Mouse (Mus musculus): Measurements from ENCODE around the gene Cep290.
"Not testable (repeated sequence)": the region's sequence is repeated elsewhere in the genome, so short reads cannot be mapped to it uniquely, and the experiment has no call there.

Cep290 gene

DNA sequence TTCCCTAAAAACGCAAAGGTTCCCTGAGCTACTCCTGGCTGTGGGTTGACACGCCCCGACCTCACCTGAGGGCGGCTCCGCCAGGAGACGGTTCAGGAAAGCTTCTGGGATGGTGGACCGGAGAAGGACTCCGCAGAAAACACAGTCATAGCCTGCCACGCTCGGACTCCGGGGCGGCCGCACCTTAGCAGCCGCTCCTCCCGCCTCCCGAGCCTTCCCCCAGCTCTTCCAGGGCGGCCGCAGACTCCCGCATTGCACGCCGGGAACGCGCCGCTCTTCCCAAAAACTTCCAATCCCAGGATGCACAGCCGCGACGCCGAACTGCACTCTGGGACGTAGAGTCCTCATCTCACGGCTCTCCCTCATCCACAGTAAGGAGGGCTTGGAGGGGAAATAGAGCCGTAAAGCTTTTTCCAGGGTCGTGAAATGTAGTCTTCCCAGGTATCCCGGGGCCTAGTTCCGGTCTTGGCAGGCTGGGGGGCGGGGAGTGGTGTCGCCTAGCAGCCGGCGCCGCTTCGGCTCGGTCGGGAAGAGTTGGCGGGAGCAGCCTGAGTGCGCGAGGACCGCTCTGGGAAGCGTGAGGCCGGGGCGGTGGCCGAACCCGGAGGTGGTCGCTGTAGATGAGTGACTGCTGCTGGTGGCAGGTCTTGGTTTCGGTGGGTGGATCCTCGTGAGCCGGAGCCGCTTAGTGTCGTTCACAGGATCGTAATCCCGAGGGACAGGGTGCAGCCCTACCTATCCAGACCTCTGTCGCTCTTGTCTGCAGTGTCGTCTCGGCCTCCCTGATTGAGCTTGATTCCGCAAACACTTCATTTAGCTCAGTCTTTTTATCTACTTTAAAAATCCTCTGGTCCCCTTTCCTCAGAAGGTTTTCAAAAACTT is at the start of gene Cep290, which contains the start of gene Tmtc3:
Gene Cep290, plus strand, starts transcription at position 462 of the 882 bp plus-strand sequence.
Gene Tmtc3, minus strand, starts transcription at position 254 of the 882 bp plus-strand sequence.
- peak; percentile 71 to 73 for DNase-seq

DNA sequence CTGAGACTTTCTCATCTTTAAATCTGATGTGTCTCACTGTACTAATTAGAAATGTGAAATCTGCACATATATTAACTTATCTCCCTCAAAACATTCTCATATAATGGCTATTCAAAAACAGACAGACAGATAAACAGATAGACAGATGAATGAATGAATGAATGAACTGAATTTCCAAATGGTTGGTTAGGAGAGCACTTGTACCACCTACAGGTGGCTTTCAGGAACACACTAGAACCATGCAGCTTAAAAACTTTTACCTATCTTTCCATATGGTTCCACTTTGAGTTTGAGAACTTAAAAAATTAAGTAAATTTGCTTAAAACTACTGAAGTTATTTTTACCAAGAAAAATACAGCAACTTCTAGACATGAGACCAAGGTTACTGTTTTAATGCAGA is 38.0 kb upstream of the Cep290 start:
- DNase-seq = no peak

DNA sequence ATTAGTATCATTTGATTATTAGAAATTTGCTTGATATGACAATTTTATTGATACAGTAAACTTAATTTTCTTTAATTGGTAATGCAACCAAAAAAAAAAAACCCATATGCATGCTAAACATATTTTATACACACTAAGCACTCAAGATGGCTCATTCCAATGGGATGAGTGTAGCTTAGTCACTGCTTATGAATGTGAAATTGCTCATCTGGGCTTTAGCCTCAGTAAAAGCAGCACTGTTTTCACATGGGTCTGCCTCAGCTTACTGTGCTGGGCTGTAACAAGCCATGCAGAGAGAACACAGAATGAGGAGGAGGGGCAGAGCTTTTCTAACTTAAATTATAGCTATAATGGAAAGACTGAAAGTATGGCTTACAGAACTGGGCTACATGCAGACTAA is 26.8 kb upstream of the Cep290 start:
- no peak for DNase-seq

DNA sequence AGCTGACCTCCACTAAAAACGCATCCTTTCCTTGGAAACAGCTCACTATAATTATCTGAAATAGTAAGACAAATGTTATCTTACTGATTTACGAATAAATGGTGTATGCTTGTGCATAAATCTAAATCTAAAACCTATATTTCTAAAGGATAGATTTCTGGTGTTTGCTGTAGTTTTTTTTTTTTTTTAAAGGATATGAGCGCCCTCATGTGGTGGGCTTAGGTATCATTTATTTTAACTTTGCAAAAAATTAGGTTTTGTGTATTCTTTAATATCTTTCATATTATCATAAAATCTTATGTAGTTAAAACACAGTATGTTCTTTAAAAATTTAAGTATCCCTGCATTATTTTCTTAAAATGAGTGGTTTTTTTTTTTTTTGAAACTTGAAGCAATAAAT is 12.3 kb upstream of the Cep290 start:
- DNase-seq = no peak

DNA sequence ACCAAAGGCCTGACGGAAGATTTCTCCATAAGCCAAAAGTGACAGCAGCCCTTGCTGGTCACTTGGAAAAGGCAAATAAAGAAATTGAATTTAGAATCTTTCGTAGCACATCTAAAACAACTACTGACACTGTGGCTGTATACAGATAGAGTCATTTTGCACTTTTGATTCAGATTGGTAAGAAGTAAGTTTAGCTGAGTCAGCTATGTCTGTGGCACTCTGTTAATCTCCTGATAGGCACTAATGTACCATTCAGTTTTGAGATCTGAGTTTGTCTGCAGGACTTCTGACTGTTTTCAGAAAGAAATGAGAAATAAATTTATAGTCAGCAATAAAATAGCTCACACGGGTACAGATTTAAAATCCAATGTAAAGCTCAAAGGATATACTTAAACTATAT is 7.8 kb upstream of the Cep290 start:
- no peak for DNase-seq

DNA sequence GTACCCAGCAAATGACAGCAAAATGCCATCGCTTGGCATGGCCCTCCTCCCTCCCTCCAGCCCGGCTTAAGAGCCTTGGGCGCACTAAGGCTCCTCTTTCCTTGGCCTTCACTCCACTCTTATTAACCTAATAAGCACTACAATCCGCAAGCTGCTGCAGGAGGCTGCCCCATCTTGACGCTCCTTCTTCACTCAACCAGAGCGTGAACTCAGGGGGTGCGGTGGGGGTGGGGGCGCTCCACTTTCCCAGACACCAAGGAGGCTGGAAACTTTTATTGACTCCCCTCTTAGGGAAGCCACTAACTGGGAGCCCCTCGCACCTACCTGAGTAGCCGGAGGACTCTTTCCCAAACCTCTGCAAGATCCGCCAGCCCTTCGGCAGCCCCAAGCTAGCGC is 659 bp upstream of the Cep290 start:
- DNase-seq = no peak

DNA sequence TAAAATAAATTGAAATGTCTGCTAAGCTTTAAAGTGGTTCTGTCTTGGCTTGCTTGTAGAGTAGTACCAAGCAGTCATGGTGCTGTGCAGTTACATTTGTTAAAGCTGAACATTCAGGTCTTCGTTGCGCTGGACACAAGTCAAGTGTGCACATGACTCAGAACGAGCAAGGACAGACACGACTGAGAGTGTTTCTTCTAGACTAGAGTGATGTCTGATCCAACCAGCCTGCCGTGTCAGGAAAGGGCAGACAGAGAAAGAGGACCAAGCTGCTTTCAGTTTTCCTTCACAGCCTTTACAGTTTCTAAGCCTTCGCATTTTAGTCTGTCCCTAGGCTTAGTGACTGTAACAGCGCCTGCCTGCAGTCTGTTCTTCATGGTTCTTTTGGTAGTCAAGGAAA is 4.6 kb downstream of the Cep290 start:
- DNase-seq = no peak

DNA sequence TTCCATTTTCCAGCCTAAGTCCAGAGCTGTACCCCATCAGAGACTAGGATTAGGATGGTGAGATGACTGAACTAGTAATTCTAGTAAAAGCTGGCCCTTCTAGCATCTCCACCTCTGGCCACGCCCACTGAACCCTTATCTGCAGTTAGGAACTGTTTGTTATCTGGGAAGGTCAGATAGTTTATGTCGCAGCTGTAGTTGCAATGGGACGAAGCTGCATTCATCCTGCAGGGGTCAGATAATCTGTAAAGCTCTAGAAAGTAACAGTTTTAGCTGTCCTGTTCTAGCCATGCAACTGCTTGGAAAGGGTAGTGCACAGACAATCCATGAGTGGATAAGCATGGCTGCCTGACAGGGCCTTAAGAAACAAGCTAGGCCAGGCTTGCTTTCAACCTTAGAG is 11.0 kb downstream of the Cep290 start:
- no peak for DNase-seq

DNA sequence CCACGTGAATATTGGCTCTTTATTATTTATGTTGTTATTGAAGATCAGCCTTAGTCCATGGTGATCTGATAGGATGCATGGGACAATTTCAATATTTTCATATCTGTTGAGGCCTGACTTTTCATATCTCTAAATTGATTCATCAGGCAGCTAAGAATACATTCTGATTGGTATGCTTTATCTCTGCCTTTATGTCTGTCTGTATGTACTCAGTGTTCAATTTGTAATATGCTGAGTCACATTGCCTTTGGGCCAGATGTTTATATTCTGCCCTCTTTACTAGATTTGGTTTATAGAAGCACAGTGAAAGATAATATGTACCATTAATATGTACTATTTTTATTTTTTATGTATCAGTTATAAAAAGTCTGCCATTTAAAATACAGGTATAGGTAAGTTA is 20.8 kb downstream of the Cep290 start:
- DNase-seq = no peak

DNA sequence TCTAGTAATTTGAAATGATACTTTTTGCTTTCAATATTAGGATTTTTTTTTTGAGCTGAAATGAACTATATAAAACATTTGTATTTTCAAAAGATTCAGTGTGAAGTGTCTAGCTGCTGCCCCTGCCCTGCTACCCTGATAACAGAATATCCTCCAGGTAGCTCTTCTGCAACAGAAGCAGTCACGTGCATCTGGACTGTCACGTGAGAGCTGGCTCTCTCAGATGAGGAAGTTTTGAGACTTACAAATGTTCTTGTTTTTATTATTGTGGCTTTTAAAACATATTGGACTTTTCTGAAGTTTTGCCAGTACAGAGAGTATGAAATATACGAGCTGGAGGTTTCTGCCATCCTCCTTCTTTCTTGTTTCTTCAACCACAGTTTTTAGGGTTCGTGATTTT is 34.3 kb downstream of the Cep290 start:
- no peak for DNase-seq

DNA sequence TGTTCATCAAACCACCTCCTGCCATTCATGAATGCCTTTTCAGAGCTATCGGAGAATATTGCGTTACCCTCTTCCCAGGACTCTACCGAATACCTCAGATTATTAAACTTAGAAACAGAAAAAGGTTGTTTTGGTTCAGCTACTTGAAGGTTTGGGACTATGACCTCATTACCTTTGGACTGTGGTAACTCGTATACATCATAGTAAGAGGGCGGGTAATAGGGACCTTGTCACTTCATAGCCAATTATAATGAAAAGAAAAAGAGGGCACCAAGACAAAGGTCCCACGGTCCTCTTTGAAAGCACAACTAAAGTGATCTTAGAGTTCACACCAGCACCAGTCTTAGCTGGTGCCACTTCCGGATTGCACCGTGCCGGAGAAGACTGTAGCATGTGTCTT is 35.0 kb downstream of the Cep290 start:
- no peak for DNase-seq

DNA sequence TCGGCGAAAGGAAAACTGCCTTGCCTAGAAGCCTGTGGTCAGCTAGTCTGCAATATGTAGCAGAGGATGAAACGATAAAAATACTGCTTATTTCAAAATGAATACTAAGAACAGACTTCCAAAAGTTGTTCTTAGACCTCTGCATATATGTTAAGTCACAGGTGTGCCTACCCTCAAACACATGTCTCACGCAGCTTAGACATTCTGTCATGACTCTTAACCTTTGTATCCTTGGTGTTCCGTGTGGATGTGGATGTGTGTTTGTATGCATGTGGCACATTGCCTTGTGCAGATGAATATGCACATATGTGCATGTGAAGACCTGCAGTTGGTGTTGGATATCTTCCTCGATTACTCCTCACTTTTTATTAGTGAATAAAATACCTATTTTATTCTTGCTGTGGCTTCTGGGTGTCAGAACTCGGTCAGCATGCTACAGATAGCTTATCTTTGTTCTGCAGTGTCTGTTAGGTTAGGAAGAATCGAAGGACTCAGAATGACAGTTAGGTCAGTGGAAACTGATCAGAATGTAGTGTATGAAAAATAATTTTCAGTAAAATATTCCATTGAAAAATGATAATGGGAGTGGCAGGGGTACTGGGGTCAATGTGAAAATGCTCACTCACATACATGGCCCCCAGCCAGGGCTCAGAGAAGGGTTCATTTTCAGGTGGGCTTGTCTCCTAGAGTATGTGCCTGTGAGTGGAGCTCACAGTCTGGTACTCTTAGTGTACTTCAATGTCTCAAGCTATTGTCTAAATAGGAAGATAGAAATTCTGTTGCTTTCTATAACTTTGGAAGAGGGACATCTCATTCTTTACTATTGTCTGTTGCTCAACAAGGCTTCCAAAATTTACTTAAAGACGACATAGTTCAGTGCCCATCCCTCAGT is 37.4 kb downstream of the Cep290 start:
- DNase-seq = no peak

DNA sequence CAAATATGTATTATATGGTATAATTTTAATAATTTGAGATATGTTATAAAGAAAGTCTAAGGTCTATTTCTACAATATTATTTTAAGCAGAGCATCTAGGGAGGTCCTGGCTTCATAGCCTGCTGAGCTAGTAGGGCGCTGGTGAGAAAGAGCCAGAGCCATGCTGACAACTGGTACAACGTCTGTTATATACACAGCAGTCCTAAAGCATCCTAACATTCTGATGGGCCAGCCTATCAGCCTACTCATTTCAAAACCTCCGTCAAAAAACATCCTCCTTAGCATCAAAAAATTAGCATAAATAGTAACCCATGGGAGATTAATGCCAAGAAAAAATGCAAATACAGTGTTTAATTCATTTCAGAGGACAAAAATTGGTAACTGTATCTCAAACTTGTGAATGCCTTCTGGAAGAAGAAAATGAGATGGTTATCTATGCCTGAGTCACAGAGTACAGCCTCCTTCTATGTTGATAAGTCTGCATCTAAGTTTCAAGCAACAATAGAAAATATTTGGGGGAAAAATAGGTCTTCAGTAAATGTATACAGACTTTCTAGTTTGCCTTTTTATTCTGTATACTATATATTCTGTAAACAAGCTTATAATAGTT is 69.3 kb downstream of the Cep290 start:
- DNase-seq = no peak

DNA sequence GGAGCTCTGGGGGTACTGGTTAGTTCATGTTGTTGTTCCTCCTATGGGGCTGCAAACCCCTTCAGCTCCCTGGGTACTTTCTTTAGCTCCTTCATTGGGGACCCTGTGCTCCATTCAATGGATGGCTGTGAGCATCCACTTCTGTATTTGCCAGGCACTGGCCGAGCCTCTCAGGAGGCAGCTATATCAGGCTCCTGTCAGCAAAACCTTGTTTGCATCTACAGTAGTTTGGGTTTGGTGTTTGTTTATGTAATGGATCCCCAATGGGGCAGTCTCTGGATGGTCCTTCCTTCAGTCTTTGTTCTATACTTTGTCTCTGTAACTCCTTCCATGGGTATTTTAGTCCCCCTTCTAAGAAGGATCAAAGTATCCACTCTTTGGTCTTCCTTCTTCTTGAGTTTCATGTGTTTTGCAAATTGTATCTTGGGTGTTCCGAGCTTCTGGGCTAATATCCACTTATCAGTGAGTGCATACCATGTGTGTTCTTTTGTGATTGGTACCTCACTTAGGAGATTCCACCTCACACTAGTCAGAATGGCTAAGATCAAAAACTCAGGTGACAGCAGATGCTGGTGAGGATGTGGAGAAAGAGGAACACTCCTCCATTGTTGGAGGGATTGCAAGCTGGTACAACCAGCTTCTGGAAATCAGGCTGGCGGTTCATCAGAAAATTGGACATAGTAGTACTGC is 73.0 kb downstream of the Cep290 start:
- not testable (repeated sequence) for DNase-seq

DNA sequence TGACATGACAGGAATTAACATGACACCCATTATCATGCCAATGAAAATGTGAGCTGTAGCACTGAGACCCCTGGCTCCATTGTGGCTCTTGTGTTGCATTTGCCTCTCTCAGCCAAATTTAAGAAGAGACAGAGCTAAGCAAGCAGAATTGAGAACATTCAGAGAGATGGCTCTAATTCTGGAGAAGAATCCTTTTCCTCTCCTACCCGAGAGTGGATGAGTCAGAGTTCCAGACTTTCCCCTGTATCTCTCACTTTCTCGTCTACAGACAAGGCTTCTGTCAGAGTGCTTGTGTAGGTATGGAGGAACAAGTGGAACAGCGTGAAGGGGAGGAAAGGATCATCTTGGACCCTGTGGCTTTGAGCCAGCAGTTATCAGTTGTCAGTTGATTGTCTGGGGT is 76.8 kb downstream of the Cep290 start:
- no peak for DNase-seq

DNA sequence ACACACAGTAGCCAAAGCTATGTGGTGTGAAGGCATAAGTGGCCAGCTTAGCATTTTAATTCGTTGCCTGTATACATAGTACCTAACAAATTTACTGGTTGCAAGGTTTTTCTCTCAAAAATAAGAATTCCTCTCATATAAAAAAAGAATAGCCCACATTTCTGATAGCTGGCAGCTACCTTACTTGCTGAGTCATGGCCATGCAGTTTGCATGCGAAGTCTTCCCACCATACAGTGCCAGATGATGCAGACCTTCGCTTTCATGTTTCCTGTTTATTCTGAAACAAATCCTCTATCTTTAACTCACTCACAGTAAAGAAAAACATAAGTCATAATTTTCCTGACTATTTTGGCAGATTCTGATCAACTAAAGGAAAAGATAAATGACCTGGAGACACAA is 84.3 kb downstream of the Cep290 start:
- no peak for DNase-seq

DNA sequence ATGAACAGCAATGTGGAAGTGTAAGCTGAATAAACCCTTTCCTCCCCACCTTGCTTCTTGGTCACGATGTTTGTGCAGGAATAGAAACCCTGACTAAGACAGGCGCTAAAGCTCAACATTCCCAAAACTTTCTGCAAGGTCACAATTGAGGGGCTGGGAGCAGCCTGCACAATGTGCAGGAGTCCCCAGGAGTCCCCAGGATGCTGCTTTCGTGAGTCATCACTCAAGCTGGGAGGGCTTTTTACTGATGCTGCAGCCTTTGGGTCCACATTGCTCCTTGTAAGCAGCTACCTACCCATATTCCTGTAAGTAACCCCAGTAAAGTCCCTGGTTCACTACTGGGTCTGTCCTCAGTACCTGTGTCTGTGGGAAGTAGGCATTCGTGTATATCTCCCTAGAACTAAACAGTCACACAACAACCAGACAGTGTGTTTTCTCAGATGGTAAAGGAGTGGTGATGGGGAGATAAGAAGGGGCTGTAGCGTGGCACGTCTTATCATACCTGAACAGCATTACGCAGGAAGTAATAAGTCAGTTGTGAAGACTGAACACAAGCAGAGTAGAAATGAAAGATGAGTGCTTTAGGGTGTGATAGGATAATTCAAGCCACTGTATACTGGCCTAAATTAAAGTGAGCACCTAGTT is 87.3 kb downstream of the Cep290 start:
- DNase-seq = no peak

DNA sequence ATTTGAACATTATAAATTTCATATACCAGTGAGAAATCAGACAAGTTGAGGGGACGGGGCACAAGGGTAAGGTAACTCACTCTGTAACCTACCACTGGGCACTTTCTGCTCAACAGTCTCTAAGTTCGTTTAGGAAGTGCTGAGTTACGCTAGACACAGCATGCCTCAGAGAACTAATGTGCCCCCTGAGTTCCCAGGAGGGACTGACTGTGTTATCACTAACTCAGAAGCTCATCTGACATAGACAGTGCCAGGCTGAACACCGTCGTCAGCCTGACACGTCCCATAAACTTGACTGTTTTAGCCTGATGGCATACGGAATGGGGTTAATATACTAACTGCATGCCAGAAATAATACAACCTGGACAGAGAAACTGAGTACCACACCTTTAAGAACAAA is 87.9 kb downstream of the Cep290 start:
- DNase-seq = no peak

DNA sequence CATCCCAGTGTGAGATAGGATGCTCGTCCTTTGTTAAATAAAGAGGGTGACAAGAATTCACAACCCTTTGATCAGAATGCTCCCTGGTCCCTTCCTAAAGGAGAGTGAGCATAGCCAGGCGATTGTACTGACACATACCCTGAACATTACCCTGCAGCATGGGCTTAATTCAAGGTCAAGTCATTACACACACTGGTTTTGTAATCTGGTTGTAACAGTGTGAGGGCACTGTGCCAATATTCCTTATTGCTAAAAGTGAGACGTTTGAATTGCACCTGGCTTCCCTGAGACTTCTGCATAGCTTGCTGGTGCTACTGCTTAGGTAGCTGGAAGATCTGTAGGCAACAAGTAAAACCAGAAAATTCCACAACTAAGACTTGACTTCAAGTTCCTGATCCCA is 96.8 kb downstream of the Cep290 start:
- DNase-seq = no peak

DNA sequence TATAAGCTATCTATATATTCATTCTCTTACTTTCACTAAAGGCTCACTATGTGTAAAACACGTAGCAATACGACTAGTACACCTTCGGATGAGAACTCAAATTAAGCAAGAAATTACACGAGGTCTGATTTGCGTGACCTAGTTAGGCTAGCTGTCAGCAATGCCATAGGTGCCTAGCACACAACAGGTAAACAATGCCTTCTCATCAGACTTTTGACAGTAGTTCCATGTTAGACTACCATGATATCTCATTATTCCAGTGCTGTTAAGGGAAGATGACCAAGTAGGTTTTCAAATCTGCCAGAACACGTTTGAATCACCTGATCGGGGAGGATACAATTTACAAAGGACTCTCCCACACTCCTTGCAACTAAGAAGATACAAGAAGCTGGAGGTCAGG is 101.2 kb downstream of the Cep290 start:
- no peak for DNase-seq

DNA sequence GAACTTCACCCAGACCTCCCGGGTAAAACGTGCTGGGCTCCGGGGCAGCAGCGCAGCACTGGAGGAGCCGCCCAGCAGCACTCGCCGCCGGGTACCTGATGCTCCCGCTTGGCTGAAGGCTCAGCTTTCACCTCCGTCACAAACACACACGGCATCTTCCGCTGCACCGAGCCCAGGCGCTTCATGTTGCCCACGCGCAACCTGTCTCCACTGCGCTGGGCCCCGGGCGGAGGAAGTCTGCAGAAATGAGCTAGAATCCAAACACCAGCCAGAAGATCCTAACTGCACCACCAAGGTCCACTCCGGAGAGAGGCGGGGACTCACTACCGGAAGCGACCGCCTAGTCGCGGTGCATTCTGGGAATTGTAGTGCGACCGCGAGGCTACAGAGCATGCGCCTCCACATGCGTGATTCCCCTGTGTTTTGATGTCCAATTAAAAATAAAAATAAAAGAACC is 101.6 kb downstream of the Cep290 start:
- peak; percentile 65 to 73 for DNase-seq

DNA sequence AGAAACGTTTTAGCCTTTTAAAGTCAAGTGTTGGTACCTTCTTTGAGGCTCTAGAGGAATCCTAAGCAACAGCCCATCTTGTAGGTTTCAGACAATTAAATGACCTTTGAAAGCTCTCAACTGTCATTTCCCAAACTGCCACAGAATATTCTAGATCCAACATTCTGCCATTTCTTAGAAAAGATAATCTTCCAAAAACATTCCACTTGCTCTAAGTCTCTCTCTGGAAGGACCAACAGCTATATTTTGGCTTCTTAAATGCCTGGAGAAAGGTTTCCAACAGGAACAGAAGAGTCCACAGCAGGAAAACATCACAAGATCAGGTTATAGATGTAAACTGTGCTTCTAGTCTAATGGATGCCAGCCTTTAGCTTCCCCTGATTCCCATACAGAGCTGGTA is 103.0 kb downstream of the Cep290 start, which contains the start of the genes 4930430F08Rik and 1700017N19Rik:
Gene 4930430F08Rik, minus strand, starts transcription at position 101 of the 400 bp plus-strand sequence.
Gene 1700017N19Rik, plus strand, starts transcription at position 162 of the 400 bp plus-strand sequence.
- DNase-seq = no peak

Data from thymus, adult 18-20 months (tissue).